Mouse (Mus musculus) CH12.LX (cell line): ENCODE results near the gene Edn2. TPM values are rescaled to one million over a fixed set of nuclear protein-coding genes. Genes with fewer than 3 reads are reported as not detected.
A peak's percentile ranks its signal among the peaks of the same experiment; 100 is the strongest.

Experiments
- DNase-seq: peaks from one replicate; pipeline ENCODE4 v3.0.0-alpha.2; 2013; ENCODE audit errors: extremely low read depth
- H3K27ac ChIP-seq: 2 replicates; pipeline ENCODE4 v1.5.1; 2012; ENCODE audit warnings: low read depth, mild to moderate bottlenecking, control low read depth, moderate library complexity; ENCODE audit not compliant: insufficient read depth
- H3K27me3 ChIP-seq: replicated peaks from 2 replicates; pipeline ENCODE3; 2012; ENCODE audit warnings: inconsistent platforms
- H3K36me3 ChIP-seq, 2 experiments: replicated peaks in 1 of 2; 2 replicates each; pipeline versions ENCODE3 to v1.6.1; 2012; ENCODE audit warnings: inconsistent platforms in 1 of 2, low read length in 1 of 2, mild to moderate bottlenecking in 1 of 2, mixed read lengths in 1 of 2, moderate library complexity in 1 of 2; ENCODE audit not compliant: control insufficient read depth in 1 of 2, insufficient read depth in 1 of 2
- H3K4me1 ChIP-seq, 2 experiments: 2 replicates each; pipeline ENCODE4 v1.6.1; 2012; ENCODE audit warnings: inconsistent platforms in 1 of 2, moderate library complexity in 1 of 2; ENCODE audit not compliant: insufficient read depth in 2 of 2, control insufficient read depth in 1 of 2
- H3K4me2 ChIP-seq: 2 replicates; pipeline ENCODE4 v1.6.1; 2012; ENCODE audit warnings: low read depth, mild to moderate bottlenecking, control low read depth; ENCODE audit not compliant: poor library complexity, insufficient read depth, severe bottlenecking
- H3K4me3 ChIP-seq, 3 experiments: fragments of 150-350 bp in 1 of 3; sonication (generic) in 1 of 3; replicated peaks in 1 of 3; 2 replicates each; pipeline versions ENCODE3 to v1.5.1; 2011 to 2012; ENCODE audit warnings: low read depth in 2 of 3, low read length in 2 of 3, mild to moderate bottlenecking in 2 of 3, moderate library complexity in 2 of 3, control low read depth in 1 of 3, improper control_type of control experiment in 1 of 3, inconsistent platforms in 1 of 3, mixed read lengths in 1 of 3; ENCODE audit not compliant: poor library complexity in 1 of 3
- H3K79me2 ChIP-seq: replicated peaks from 2 replicates; pipeline ENCODE4 v1.6.1; 2012; ENCODE audit warnings: mild to moderate bottlenecking, moderate library complexity; ENCODE audit not compliant: control insufficient read depth, poor library complexity, insufficient read depth, severe bottlenecking; ENCODE audit errors: extremely low read depth
- H3K9ac ChIP-seq: 2 replicates; pipeline ENCODE4 v1.6.1; 2012; ENCODE audit warnings: low read depth, mild to moderate bottlenecking, control low read depth, moderate library complexity; ENCODE audit not compliant: insufficient read depth
- H3K9me3 ChIP-seq: replicated peaks from 2 replicates; pipeline ENCODE3; 2012; ENCODE audit warnings: low read length, inconsistent platforms, mixed read lengths
- BHLHE40 ChIP-seq: IDR thresholded peaks from 2 replicates; pipeline ENCODE4 v1.6.1; 2011; ENCODE audit warnings: mild to moderate bottlenecking, low read depth, low read length, improper control_type of control experiment
- CHD1 ChIP-seq: IDR thresholded peaks from 2 replicates; pipeline ENCODE4 v1.6.1; 2012; ENCODE audit warnings: low read depth, low read length, improper control_type of control experiment, inconsistent platforms
- CHD2 ChIP-seq: IDR thresholded peaks from 2 replicates; pipeline ENCODE4 v1.6.1; 2011; ENCODE audit warnings: low read length, improper control_type of control experiment
- ETS1 ChIP-seq: conservative IDR thresholded peaks from 2 replicates; pipeline ENCODE4 v1.6.1; 2012; ENCODE audit warnings: low read depth, mild to moderate bottlenecking, inconsistent platforms, low read length, improper control_type of control experiment, moderate library complexity
- IRF4 ChIP-seq: IDR thresholded peaks from 2 replicates; pipeline ENCODE4 v1.6.1; 2014; ENCODE audit warnings: low read depth, mild to moderate bottlenecking, inconsistent platforms, low read length, improper control_type of control experiment
- JUN ChIP-seq: IDR thresholded peaks from 2 replicates; pipeline ENCODE4 v1.6.1; 2011; ENCODE audit warnings: low read depth, mild to moderate bottlenecking, low read length, improper control_type of control experiment, moderate library complexity; ENCODE audit not compliant: insufficient read depth
- JUND ChIP-seq: conservative IDR thresholded peaks from 2 replicates; pipeline ENCODE4 v1.6.1; 2011; ENCODE audit warnings: low read depth, low read length, improper control_type of control experiment
- KAT2A ChIP-seq: IDR thresholded peaks from 2 replicates; pipeline ENCODE4 v1.6.1; 2012; ENCODE audit warnings: low read length, improper control_type of control experiment, inconsistent platforms; ENCODE audit not compliant: insufficient replicate concordance
- MAFK ChIP-seq: IDR thresholded peaks from 2 replicates; pipeline ENCODE4 v1.6.1; 2011; ENCODE audit warnings: low read length, improper control_type of control experiment; ENCODE audit not compliant: insufficient replicate concordance
- NELFE ChIP-seq: IDR thresholded peaks from 2 replicates; pipeline ENCODE4 v1.6.1; 2011; ENCODE audit warnings: low read depth, low read length, improper control_type of control experiment
- NRF1 ChIP-seq: IDR thresholded peaks from 2 replicates; pipeline ENCODE4 v1.6.1; 2014; ENCODE audit warnings: low read depth, mild to moderate bottlenecking, inconsistent platforms, low read length, improper control_type of control experiment, moderate library complexity
- PAX5 ChIP-seq: IDR thresholded peaks from 2 replicates; pipeline ENCODE4 v1.6.1; 2012; ENCODE audit warnings: low read length, inconsistent platforms, mixed read lengths
- POLR2A ChIP-seq: IDR thresholded peaks from 2 replicates; pipeline ENCODE4 v1.6.1; 2011; ENCODE audit warnings: low read depth, mild to moderate bottlenecking, improper control_type of control experiment, low read length
- RCOR1 ChIP-seq: conservative IDR thresholded peaks from 2 replicates; pipeline ENCODE4 v1.6.1; 2012; ENCODE audit warnings: low read depth, mild to moderate bottlenecking, inconsistent platforms, low read length, improper control_type of control experiment
- TCF12 ChIP-seq: IDR thresholded peaks from 2 replicates; pipeline ENCODE4 v1.6.1; 2014; ENCODE audit warnings: low read depth, mild to moderate bottlenecking, inconsistent platforms, low read length, improper control_type of control experiment
- USF2 ChIP-seq: conservative IDR thresholded peaks from 2 replicates; pipeline ENCODE4 v1.6.1; 2011; ENCODE audit warnings: low read depth, low read length, improper control_type of control experiment
- dilution Hi-C: fragments of 300-500 bp; cut with MboI; formaldehyde crosslinking; loops from 2 replicates; pipeline ENCODE4 v1.14.3; 2020; ENCODE audit warnings: low sequenced_read_pairs; ENCODE audit not compliant: extremely low pct_unique_long_range_greater_than_20kb, extremely low pct_ligation_motif_present
- in situ Hi-C: fragments of 300-500 bp; cut with MboI; formaldehyde crosslinking; loops from 3 replicates; pipeline ENCODE4 v1.14.3; 2019; ENCODE audit warnings: low sequenced_read_pairs, low pct_ligation_motif_present, low pct_unique_long_range_greater_than_20kb, mixed read lengths
- polyA plus RNA-seq: library from polyadenylated mRNA; unstranded; fragments of >175 nt; gene quantifications from 2 replicates; pipeline ENCODE4 v1.2.1, GENCODE M21; 2012; ENCODE audit warnings: low read depth; ENCODE audit not compliant: insufficient read length
- total RNA-seq, 2 experiments: library from RNA; depleted of rRNA; stranded (reverse); fragments of 300-350 nt in 1 of 2; fragments of >200 nt in 1 of 2; gene quantifications; 2 replicates each; pipeline ENCODE4 v1.2.3; 2012 to 2014

Edn2 gene
- total and polyA plus RNA-seq, 3 experiments = not detected

DNA sequence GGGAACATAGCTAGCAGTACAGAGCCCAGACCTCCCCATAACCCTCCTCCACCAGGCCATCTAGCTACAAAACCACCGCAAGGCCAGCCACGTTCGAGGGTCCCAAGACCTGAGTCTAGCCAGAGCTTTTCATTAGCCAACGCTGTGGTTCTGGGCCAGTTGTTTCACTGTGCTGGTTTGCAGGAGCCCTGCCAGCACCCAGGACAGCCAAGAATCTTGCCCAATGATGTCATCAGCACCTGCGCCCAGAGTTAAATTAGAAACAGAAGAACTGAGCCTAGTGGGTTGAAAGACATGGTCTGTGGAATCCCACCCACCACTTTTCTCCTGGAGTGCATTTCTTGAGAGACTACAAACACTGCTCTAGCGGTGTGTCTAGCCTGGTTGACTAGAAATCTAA, 35.0 kb upstream of the Edn2 start:
- Histone ChIP-seq H3K4me1 (peaks cover 7 to 57% of the 10 kb centered on the region in 2 experiments), H3K27ac (no peak overlapping the region), H3K27me3 (no peaks in the 10 kb centered on the region), H3K9ac (no peak overlapping the region), H3K4me3 (no peak overlapping the region), H3K9me3 (no peaks in the 10 kb centered on the region), H3K79me2 (no peaks in the 10 kb centered on the region), H3K36me3 (peaks cover 65 to 92% of the 10 kb centered on the region in 2 experiments), H3K4me2 (no peak overlapping the region)
- no peak for DNase-seq
- in situ Hi-C loops (loop anchor here (10.0 kb wide), 1 partner anchor 211 kb away; no protein-coding TSS in a partner anchor), dilution Hi-C loops (no loop called here)
- TF ChIP-seq KAT2A (no peak), USF2 (no peak), MAFK (no peak), JUN (no peak), NELFE (no peak), IRF4 (no peak), NRF1 (no peak), RCOR1 (no peak), POLR2A (no peak), CHD1 (no peak), TCF12 (no peak)

DNA sequence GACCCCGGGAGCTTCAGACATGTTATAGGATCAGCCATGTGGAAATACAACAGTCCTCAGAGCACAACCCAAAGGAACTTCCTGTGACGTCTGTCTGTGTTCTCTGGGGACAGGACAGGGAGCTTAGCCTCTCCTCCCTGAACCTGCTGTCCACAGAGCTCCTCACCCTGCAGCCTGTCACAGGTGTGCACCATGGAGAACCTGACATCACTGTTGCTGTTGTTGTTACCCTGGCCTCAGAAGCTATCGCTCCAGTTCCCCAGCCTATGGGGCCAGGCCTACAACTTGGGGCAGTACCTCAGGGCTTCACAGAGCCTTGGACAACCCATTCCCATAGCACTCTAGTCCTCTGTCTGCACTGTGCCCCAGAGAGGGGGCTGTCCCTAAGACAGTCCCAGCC, 33.7 kb upstream of the Edn2 start:
- dilution Hi-C loops = no loop called here
- H3K9ac ChIP-seq = no peak overlapping the region
- TF ChIP-seq BHLHE40 = 0 out of 2 replicates have a peak, but pooled peaks have one; percentile 4
- TF ChIP-seq JUN = no peak
- no peak for TF ChIP-seq CHD2
- TF ChIP-seq ETS1 = peak; percentile 59
- no peak for TF ChIP-seq JUND
- TF ChIP-seq PAX5 = no peak
- no peak overlapping the region for H3K4me2 ChIP-seq
- peak overlapping the region; percentile 6; the same call in 1 of the 2 replicates for H3K27ac ChIP-seq
- peak; percentile 71 for DNase-seq
- H3K36me3 ChIP-seq = peaks cover 67 to 92% of the 10 kb centered on the region in 2 experiments
- H3K4me3 ChIP-seq = peak overlapping the region in 1 of 3 experiments; percentile 43
- in situ Hi-C loops = loop anchor here (10.0 kb wide), 1 partner anchor 213 kb away; no protein-coding TSS in a partner anchor
- peaks cover 7 to 57% of the 10 kb centered on the region in 2 experiments for H3K4me1 ChIP-seq
- no peaks in the 10 kb centered on the region for H3K9me3 ChIP-seq
- H3K79me2 ChIP-seq = no peaks in the 10 kb centered on the region
- no peaks in the 10 kb centered on the region for H3K27me3 ChIP-seq
